Mouse (Mus musculus) spleen, adult 12 weeks (tissue): ENCODE data around the gene Leprot.

Experiments
- DNase-seq: peaks from one replicate; pipeline ENCODE4 v3.0.0; 2022; ENCODE audit warnings: low spot score

The Leprot gene

DNA sequence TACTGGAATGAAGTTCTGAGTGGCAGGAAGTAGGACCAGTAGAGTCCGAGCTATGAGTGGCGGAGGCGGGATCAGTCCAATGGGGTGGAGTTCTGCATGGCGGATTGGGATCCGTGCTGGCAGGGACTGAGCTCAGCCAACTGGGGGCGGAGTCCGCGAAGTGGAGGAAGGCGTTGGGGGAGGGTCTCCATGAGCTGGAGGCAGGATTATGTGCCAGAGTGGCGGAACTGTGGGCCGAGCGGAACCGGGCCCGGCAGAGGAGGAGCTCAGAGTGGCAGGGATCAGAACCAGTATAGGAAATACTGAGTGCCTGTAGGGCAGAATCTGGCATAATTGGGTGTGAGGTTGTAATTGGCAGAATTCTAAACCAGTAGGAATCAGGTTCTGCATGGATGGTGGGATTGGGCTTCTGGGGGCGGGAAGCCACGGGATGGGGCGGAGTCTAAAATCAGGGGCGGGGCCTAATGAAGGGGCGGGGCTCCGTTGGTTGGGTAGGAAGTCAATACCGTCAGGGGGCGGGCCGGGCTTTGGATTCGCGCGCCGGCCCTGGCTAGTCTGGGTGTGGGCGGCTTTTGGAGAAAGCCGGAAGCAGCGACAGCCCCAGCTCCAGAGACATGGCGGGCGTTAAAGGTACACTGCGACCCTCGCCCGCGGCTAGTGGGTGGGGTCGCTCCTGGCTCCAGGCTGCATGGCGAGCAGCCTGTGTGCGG is at the start of gene Leprot:
Gene Leprot (plus strand): TSS at position 523 of the 710 bp plus-strand sequence.
- DNase-seq: peak; percentile 93

- DNase-seq: no peak
Observed at GRCm38 (mm10) chr4:101601758-101602157, 45.8 kb upstream of the Leprot start.

DNA sequence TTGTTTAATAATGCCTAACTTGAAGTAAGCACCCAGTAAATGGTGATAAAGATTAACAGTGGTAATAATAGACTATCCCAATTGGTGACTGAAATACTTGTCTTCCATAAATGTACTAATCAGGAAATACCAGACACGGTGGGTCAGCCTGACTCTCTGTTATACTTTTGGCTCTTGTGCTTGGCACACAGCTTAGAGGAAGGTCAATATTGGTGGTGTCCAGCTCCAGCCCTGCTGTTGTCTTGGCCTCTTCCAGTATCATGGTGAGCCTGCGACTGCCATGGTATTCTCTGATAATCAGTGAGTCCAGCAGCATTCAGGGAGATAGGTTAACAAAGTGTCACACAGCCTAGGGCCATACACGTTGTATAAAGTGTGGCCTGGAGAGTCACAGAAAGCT is 43.9 kb upstream of the Leprot start:
- DNase-seq: no peak

- DNase-seq: no peak
Observed at GRCm38 (mm10) chr4:101616520-101616919, 31.0 kb upstream of the Leprot start.

- no peak for DNase-seq
Observed at GRCm38 (mm10) chr4:101617742-101618141, 29.8 kb upstream of the Leprot start.

GRCm38 (mm10) chr4:101620206-101620605 is 27.3 kb upstream of the Leprot start:
- DNase-seq: no peak

DNA sequence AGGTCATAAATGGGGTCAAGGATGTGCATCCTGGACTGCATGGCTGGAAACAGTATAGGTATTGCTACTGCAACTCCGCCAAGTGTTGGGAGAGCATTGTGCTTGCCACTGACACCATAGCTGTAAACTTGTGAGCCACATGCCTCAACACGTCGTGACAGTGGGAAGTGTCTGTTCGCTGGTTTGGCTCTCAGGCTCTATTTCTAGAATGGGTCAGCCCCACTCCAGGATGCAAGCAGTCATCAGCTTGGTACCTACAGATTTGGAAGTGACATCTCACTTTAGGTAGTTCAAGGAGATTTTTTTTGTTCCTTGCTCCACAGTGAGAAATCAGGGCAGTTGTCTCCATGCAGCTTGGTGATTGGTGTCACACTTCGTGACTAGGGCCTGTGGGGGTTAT is 26.3 kb upstream of the Leprot start:
- no peak for DNase-seq

DNA sequence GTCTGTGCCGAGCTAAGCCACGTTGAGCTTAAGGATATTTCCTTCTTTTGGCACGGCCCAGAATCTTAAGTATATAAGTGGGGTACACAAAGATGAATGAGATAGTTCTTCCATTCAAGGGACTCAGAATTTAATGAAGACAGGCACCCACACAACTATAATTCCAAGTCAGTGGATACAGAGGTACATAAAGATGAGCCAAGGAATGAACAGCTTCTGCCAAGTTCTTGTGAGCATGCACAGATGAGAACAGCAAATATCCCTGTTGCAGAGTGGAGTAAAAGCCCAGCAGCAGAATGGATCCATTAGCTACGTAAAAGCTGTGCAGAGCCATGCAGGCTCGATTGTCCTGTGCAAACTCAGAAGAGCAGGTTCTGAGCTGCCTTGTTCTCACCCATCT is 22.2 kb upstream of the Leprot start:
- no peak for DNase-seq

- DNase-seq: no peak
Observed at GRCm38 (mm10) chr4:101635596-101635995, 11.9 kb upstream of the Leprot start.

DNA sequence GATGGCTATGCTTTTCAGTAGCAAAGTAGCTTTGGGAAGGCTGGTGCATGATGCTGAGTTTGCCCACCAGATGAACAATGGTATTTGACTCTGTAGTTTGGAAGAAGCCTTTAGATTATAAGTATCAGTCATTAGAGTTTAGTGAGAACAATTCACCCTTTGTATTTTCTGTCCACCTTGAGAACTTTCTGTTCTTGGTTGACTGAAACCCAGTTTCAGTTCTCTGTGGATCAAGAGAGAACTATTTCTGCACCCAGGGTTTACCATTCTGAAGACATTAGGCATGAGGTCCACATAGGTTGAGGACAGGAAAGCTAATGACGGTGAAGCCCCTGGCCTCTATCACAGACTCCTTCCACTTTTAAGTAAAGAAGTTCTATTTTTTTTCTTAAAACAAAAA is 10.0 kb upstream of the Leprot start:
- DNase-seq: no peak

GRCm38 (mm10) chr4:101640631-101641030 is 6.9 kb upstream of the Leprot start:
- no peak for DNase-seq

GRCm38 (mm10) chr4:101642708-101643107 is 4.8 kb upstream of the Leprot start:
- no peak for DNase-seq

DNA sequence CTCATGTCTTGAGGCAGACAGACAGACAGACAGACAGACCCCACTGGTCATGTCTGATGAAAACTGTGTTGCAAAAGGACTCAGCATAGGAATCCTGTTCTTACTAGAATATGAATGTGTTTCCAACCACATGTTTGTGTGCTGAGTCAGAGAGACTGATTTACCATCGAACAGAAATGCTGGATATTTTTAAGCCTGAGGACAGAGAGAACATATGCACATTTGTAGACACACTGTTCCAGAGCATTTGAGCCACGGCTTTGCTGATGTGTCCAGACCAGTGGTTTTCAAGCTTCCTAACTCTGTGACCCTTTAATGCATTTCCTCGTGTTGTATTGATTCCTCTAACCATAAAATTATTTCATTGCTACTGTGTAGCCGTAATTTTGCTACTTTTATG is 4.3 kb upstream of the Leprot start:
- DNase-seq: no peak

DNA sequence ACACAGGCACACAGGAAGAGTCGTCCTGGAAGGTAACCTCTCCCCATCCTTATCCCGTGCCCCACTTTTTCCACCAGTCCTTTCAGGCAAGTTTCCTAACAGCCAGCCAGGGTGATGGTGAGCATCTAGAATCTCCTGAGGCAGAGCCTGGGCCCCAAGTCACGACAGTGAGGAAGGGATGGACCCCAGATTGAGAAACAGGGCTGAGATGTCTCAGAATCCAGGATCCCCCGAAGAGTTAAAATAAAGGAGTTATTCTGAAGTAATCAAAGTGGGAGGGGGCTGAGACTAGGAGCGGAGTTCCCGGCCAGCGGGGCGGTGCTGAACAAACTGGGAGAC is 692 bp upstream of the Leprot start:
- DNase-seq: no peak

DNA sequence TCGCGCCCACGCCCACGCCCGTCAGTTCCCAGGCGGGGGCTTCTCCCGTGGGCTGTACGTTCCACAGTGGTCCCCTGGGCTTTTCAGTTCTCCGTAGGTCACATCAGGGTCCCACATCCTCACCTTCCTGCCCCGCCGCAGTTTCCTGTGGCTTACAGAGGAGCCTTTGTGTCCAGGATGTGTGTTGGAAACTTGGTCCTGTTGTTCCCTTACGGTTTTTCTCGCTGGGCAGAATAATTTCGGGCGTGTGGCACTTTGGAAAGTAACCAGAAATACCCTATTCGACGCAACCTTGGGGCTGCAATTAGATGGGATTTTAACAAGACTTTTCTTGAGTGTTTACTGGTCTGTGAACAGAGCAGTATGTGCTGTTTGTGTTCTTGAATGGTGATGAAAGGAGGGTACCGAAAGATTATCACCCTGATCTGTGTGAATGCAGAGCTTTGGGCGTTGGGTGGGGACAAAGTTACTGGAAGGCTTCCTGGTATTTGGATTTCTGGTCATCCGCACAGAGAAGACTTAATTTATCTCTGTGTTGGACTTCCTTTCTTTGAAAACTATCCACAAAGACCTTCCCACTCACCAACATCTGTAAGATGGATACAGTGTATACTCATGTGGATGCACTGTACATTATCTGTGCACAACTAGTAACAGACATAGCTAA is 591 bp downstream of the Leprot start:
- no peak for DNase-seq

- DNase-seq: no peak
Observed at GRCm38 (mm10) chr4:101648745-101649144, 1.2 kb downstream of the Leprot start.

DNA sequence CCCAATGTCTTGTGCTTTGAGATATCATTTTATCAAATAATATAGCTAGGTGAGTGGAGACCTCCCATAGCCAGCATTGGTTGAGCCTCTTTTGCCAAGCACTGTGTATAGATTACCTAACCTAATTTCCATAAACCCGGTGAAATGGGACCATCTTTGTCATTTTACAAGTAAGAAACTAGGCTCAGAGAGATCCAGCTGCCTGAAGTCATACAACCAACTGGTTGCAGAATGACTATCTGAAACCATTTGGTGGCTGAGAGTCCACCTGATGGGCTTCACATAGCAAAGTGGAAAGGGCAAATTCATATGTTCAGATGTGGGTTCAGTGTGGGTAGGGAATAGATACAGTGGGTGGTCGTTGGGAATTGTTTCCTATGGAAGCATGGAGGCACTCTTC is 3.4 kb downstream of the Leprot start:
- DNase-seq: no peak

GRCm38 (mm10) chr4:101654256-101654655 is 6.7 kb downstream of the Leprot start:
- no peak for DNase-seq

DNA sequence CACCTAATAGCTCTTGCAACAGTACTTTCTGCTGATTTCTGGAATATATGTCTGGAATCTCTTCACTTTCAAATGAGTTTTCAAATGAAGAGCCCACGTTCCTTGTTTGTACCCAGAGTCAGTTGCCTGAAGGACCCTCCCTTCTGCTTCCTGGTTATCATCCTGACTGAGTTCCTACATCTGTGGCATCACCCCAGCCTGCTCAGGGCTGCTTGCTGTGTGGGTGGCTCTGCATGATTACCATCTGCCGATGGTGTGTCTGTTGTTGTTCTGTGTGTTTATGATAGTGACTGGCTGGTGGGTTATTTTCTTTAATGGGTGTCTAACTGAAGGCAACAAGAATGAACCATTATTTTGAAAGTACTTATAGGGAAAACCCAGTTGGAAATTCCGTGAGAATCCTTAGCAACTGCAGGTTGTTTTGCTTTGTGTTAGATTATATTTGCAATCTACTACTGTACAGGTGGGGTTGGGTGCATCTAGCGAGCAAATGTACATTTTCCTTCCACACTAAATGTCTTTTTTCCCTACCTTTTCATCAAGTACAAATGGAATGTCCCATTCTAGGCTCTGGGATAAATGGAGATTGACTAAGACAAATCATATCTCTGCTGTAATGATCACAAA is 7.4 kb downstream of the Leprot start:
- DNase-seq: no peak

- no peak for DNase-seq
Observed at GRCm38 (mm10) chr4:101655415-101655790, 7.9 kb downstream of the Leprot start.

GRCm38 (mm10) chr4:101656056-101656455 is 8.5 kb downstream of the Leprot start:
- no peak for DNase-seq

- DNase-seq: no peak
Observed at GRCm38 (mm10) chr4:101656956-101657570, 9.5 kb downstream of the Leprot start.

DNA sequence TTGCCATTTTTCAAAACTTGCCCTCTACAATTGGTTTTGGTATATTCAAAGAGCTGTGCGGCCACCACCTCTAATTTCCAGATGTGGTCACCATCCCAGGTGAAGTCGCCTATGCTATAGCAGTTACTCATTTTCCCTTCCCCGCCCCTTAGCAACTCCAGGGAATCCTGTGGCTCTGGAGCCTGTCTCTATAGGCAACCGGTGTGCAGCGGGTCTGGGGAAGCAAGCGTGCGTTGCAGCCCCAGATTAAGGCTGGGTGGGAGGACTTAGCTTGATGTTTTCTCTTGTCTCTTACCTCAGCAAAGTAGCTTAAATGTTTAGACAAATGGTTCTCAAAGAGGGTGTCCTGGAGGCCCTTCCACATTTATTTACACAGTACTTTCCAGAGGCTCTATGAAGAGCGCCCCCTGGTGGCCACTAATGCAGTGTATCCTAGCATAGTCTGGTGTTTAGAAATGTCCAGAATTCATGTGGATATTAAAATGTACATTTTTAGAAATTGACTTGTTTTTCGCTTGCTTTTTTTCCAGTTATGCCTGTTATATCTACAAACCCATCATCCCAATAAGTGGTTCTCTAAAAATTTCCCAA is 16.7 kb downstream of the Leprot start:
- no peak for DNase-seq
